Mouse (Mus musculus) embryonic fibroblast, embryonic 13.5 days (primary cell): ENCODE results near the gene Il6st.

ENCODE experiments used
- CTCF ChIP-seq: IDR thresholded peaks from 2 replicates; pipeline ENCODE4 v1.5.1; 2011; ENCODE audit warnings: mild to moderate bottlenecking, control low read depth, low read length, moderate library complexity, borderline replicate concordance; ENCODE audit not compliant: insufficient read depth
- POLR2A ChIP-seq: IDR thresholded peaks from 2 replicates; pipeline ENCODE4 v1.6.1; 2011; ENCODE audit warnings: low read depth, mild to moderate bottlenecking, control low read depth, low read length, moderate library complexity

DNA sequence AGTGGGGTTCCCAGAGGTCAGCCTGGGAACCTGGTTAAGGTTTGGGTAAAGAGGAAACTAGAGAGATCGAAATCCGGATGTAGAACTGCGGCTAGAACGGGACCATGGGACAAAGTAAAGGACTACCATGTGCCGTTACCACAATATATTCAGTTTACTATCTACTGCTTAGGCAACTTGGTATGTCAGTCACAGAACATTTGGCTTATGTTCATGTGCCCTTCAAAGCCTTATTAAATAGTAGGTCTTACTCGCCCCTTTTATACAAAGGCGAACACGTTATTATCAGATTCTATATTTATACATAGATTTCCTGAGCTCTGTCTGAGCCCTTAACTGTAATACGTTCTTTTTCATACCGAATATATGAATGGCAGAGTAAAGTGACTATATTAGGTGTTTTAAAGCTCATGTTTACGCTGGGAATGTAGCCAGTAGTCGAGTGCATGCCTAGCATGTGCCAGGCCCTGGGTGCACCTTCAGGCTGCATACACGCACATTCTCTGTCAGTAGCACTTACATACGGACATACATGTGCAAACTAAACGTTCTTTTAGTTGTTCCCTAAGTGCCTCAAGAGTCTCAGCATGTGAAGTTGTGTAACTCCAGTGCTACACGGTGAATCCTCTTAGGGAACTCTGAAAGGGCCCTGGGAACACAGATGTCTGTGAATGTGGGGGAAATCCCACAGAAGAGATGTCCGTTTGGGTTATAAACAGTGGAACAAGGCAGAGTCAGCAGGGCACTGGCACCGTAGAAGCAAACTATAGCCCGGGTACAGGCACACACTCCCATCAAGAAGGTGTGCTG is 2.5 kb downstream of the Il6st start:
- TF ChIP-seq CTCF (no peak), POLR2A (no peak)
